Mouse (Mus musculus): ENCODE data around the gene Zfp266.

The Zfp266 gene

DNA sequence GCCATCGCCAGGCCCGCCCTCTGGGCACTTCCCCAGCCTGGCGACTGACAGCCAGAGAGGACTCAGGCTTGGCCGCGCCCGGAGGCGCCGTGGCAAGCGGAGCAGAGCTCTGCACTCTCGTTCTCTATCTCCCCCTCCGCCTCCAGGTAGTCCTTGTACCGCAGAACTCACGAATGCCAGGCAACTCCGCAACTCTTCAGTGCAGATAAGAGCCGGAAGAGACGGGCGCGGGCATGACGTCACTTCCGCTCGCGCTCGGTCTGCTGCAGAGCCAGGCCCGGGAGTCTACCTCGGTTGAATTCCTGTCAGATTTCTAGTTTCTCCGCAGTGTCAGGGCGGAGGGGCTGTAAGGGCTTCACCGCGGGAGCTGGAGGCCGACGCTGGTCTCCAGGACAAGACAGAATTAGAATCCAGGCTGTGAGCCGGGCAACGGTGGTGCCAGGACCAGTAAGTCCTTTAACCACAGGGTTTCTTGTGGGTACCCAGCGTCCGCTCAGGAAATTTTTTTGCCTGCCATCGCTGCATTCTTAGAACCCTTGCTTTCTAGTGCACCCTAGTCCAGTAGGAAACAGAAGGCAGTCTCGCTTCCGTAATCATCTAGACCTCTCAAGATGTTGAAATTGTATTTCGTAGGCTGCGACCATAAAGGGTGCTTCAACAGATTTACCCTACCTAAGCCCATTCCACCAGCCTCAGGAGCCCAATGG, 28.5 kb downstream of the Zfp266 start, which contains the start of gene Zfp426:
Zfp426 (minus strand) TSS at position 220 of the 707 bp plus-strand sequence.
- DNase-seq (ENCODE audit: low read depth, low spot score), result peak; percentile 98

DNA sequence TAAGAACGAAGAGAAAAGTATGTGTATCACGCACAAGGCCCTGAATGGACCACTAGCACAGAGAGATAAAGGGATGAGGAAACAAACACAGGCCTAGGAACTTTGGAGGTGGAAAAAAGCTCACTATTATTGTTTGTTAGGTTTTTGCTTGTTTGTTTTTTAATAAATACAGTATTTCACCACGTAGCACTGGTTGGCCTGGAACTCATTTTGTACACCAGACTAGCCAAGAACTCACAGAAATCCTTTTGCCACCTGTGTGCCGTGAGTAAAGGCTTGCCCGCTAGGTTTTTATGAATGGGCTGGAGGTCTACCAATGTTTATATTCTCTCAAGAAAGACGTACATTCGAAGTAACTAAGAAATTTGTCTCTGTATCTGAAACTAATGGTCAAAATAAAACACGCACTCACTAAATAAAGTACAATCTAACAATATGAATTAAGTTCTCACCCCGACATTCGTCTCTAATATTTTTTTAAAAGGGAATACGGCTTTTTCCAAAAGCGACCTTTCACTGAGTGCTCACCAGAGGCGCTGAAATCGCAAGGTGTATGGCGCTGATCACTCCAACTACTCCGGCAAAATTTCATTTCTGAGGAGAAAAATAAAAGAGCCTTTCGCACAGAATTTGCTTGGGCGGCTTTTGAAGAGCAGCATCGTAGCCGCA, 29.2 kb downstream of the Zfp266 start:
- DNase-seq (ENCODE audit: low read depth, low spot score), result peak; percentile 15

DNA sequence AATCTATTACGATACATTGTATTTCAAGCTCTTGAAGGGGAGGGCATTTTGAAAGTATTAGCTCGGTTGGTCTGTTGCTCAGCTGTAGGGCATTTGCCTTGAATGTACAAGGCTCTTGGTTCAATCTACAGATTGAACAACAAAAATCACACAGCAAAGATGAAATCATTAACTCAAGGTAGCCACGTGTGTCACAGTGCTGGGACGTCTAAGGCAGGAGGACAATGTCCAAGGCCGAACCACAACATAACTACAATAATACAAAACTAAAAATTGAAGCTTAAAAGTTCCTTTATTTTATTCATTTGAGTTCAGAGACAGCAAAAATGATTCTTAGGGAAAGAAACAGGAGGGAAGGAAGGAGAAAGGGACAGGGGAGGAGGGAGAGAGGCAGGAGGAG, 31.7 kb downstream of the Zfp266 start:
- DNase-seq (ENCODE audit: low read depth, low spot score), result no peak

DNA sequence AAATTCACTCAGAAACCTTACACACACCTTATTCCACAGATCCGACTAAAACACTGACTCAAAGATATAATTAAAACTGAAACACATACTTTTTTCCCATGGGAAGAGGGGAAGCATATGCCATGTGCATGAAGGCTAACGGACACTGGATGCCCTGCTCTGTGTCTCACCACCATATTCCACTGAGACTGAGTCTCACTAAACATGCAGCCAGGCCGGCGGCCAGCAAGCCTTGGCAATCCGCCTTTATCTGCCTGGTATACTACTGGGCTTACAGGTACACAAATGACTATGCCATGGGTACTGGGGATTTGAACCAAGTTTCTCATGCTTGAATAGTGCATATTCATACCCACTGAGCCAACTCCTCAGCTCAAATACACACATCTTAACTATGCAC, 41.8 kb downstream of the Zfp266 start:
- no peak for DNase-seq (ENCODE audit: low read depth, low spot score)

DNA sequence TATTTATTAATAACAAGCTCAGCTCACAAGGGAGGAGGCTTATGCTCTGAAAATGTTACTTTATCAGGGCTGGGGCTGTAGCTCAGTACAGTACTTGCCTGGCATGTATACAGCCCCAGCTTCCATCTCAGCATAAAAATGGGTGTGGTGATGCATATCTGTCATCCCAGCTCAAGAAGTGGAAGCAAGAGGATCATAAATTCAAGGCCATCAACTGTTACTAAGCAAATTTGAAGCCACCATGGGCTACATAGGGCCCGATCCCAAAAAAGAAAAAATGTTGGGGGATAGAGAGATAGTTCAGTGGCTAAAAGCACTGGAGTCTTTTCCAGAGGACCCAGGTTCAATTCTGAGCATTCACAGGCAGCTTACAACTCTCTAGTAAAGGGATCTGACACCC, 44.6 kb downstream of the Zfp266 start:
- no peak for DNase-seq (ENCODE audit: low read depth, low spot score)

DNA sequence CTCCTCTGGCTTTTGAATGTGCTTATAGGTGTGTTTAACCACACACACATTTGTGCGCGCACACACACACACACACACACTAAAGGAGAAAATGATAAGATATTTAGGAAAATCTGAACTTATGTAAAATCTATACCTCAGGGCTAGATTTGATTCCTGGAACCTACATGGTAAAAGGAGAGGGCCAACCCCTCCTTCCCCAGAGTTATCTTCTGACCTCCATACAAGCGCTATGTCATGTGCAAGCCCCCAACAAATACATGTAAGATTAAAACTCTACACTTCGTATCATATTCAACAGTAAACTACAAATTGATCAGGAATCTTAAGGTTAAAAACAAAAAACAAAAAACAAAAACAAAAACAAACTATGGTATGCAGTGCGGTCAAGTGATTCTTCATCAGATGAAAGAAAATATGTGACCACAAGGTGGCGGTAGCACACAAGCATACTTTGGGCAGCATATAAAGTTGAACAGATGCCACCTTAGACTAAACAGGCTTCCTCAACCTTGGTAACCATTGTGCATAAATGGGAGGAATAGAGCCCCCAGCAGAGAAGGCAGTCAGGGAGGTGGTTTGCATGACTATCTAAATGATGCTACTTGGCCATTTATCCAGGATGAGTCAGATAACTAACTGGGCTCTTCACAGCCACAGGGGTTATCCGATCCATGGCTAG, 54.3 kb downstream of the Zfp266 start:
- peak; percentile 84 for DNase-seq (ENCODE audit: low read depth, low spot score)

DNA sequence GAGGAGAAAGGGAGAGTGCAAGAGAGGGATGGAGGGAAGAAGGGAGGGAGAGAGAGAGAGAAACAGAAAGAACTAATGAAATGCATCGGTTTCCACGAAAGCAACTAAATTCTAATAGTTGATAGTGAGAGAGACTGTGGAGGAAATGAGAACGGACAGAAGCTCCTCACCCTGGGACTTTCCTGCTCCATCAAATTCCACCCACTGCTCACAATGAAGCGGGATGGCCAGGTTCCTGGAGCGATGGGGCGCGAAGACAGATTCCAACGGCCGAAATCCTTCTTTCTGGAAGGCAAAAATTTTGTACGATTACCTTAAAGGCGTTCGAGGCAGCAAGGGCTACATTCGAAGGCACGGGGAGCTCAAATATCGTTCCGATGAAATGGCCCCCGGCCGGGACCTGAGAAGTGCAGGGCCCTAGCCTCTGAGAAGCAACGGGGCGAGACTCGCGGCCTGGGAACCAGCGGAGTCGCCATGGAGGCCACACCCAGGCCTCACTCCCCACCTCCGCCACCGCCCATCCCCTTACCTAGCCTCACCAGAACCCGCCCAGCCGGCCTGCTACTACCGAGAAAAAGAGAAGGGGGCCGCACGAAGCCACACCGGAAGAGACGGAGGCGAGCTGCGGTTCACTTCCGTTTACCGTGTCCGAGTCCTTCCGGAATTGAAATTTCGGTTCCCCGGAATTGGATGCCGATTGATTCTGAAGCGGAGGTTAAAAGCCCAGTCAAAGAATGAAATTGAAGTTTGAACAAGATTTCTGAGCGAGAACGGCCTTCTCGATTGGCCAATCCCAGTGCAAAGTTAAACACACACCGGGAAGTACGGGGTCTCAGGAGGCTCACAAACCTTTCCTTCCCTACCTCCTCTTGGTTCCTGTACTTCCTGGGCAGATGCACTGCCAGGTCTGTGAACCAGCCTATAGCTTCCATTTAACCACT, 61.6 kb downstream of the Zfp266 start, which contains the start of gene Zfp26:
Zfp26 (minus strand) TSS at position 786 of the 941 bp plus-strand sequence.
- peak; percentile 92 for DNase-seq (ENCODE audit: low read depth, low spot score)

DNA sequence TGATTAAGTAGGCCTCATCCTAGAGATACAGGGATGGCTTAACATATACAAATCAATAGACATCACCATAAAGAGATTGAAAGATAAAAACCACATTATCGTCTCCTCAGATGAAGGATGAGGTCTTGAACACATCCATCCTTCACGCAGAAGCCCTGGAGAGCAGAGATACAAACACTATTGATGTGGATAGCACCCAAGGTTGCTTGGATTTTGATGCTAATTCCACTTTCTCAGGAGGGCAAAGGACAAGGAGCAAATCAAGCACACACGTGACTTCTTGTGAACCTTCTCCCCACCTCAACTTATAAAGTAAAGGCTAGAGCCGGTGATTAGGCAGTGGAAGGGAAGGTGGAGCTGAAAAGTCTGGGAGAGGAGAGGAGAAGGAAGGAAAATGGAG, 67.6 kb downstream of the Zfp266 start:
- no peak for DNase-seq (ENCODE audit: low read depth, low spot score)

DNA sequence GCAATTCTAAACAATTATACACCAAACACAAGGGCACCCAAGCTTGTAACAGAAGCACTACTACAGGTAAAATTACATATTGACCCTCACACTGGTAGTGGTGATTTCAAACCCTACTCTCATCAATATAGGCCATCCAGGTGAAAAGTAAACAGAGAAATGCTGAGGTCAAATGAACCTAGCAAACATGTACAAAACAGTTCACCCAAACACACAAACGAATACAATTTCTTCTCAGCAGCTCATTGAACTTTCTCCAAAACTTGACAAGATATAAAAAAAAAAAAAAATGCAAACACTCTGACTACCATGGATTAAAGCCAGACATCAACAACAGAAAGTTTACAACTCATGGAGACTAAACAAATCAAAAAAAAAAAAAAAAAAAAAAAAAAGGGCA, 69.7 kb downstream of the Zfp266 start:
- DNase-seq (ENCODE audit: low read depth, low spot score), result no peak

Measured in brain, adult 2 months (tissue).